29 mouse cellular contexts compared by ENCODE assay signal in the genomic region with DNA sequence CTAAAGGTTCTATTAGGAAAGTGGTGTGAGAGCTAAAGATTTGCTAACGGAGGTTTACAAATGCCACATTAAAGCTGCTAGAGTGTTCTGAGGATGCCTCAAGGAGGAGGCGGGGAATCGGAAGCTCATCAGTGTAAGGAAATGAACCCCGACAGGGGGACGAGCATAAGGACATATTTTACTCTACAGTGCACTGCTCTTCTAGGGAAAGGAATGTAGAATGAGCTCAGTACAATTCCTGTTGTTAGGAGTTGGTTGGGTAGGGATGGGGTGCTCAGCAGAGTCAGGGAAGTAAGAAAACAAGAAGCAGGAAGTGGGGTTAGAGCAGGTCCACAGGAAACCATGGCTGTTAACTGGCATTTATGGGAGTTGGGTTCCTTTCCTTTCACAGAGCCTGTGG. TPM values are rescaled to one million over a fixed set of nuclear protein-coding genes. Genes with fewer than 3 reads are reported as not detected.
A peak's percentile ranks its signal among the peaks of the same experiment; 100 is the strongest.
DNase-seq lines count a peak whose midpoint lies in the region; ATAC-seq and TF ChIP-seq lines count a peak whose summit lies in the region.
"Had no signal": no experiment of that assay in that cellular context is flagged by ENCODE, and none has a peak within 500 bp of the region (broad histone marks: within the 10 kb centered on the region; RNA-seq: fewer than 3 reads in every experiment).

No protein-coding gene starts in this region.

- H3K4me2 ChIP-seq in embryonic facial prominence, embryonic 12.5 days (replicated peaks), result no peak overlapping the region
- no peak overlapping the region for H3K4me2 ChIP-seq in kidney, postnatal 0 days (ENCODE audit: low read length)
- H3K4me2 ChIP-seq: embryonic facial prominence, embryonic 15.5 days; heart, embryonic 12.5 days; limb, embryonic 15.5 days; lung, embryonic 14.5 days; midbrain, embryonic 15.5 days had no signal

- no peaks in the 10 kb centered on the region for H3K36me3 ChIP-seq in embryonic facial prominence, embryonic 12.5 days
- no peaks in the 10 kb centered on the region for H3K36me3 ChIP-seq in embryonic facial prominence, embryonic 10.5 days (replicated peaks)
- H3K36me3 ChIP-seq in kidney, postnatal 0 days (ENCODE audit: insufficient read depth, low read length), result no peaks in the 10 kb centered on the region
- H3K36me3 ChIP-seq: embryonic facial prominence, embryonic 15.5 days; G1E; heart, embryonic 12.5 days; hindbrain, embryonic 10.5 days; limb, embryonic 15.5 days; midbrain, embryonic 15.5 days had no signal

- peak overlapping the region; percentile 31; the same call in 1 of the 2 replicates for H3K27ac ChIP-seq in embryonic facial prominence, embryonic 12.5 days
- no peak overlapping the region for H3K27ac ChIP-seq in embryonic facial prominence, embryonic 10.5 days (replicated peaks)
- no peak overlapping the region for H3K27ac ChIP-seq in kidney, postnatal 0 days
- H3K27ac ChIP-seq: embryonic facial prominence, embryonic 15.5 days; gastrocnemius, adult 2 months; hindbrain, embryonic 10.5 days; limb, embryonic 15.5 days; liver, embryonic 14.5 days; midbrain, embryonic 15.5 days had no signal

- H3K9me3 ChIP-seq in embryonic facial prominence, embryonic 12.5 days, result no peaks in the 10 kb centered on the region
- peaks cover 9% of the 10 kb centered on the region for H3K9me3 ChIP-seq in embryonic facial prominence, embryonic 10.5 days
- no peaks in the 10 kb centered on the region for H3K9me3 ChIP-seq in kidney, postnatal 0 days (replicated peaks; ENCODE audit: low read length)
- H3K9me3 ChIP-seq: embryonic facial prominence, embryonic 15.5 days; G1E; heart, embryonic 12.5 days; limb, embryonic 15.5 days; midbrain, embryonic 15.5 days had no signal

- no peaks in the 10 kb centered on the region for H3K27me3 ChIP-seq in embryonic facial prominence, embryonic 12.5 days
- H3K27me3 ChIP-seq in embryonic facial prominence, embryonic 10.5 days (replicated peaks; ENCODE audit: low read depth, poor library complexity, severe bottlenecking), result no peaks in the 10 kb centered on the region
- no peaks in the 10 kb centered on the region for H3K27me3 ChIP-seq in kidney, postnatal 0 days (ENCODE audit: insufficient read depth, low read length)
- H3K27me3 ChIP-seq: CH12.LX; embryonic facial prominence, embryonic 15.5 days; heart, embryonic 12.5 days; limb, embryonic 15.5 days; midbrain, embryonic 15.5 days; Patski had no signal

- WGBS in embryonic facial prominence, embryonic 12.5 days, result 60% methylated on average over 5 of the region's 5 CpGs
- WGBS in embryonic facial prominence, embryonic 10.5 days, result 78% methylated on average over 5 of the region's 5 CpGs
- WGBS in kidney, postnatal 0 days, result 45% methylated on average over 5 of the region's 5 CpGs

- TF ChIP-seq CTCF in kidney, postnatal 0 days (IDR thresholded peaks at IDR 0.05; ENCODE audit: low read depth), result no peak

- H3K9ac ChIP-seq in embryonic facial prominence, embryonic 12.5 days, result no peak overlapping the region
- H3K9ac ChIP-seq in kidney, postnatal 0 days (ENCODE audit: low read depth, low read length), result no peak overlapping the region
- H3K9ac ChIP-seq: embryonic facial prominence, embryonic 15.5 days; heart, embryonic 12.5 days; limb, embryonic 15.5 days; liver, embryonic 14.5 days; lung, embryonic 14.5 days; midbrain, embryonic 15.5 days had no signal

- H3K4me3 ChIP-seq in embryonic facial prominence, embryonic 12.5 days, result no peak overlapping the region
- H3K4me3 ChIP-seq in embryonic facial prominence, embryonic 10.5 days, result no peak overlapping the region
- no peak overlapping the region for H3K4me3 ChIP-seq in kidney, postnatal 0 days (replicated peaks; ENCODE audit: low read depth, low read length)
- H3K4me3 ChIP-seq: embryonic facial prominence, embryonic 15.5 days; gastrocnemius, adult 2 months; heart, embryonic 12.5 days; hindbrain, embryonic 10.5 days; limb, embryonic 15.5 days; midbrain, embryonic 15.5 days; myocyte had no signal

- ATAC-seq in embryonic facial prominence, embryonic 12.5 days (ENCODE audit: insufficient number of reproducible peaks, insufficient read depth, low FRiP score, low TSS enrichment), result no peak
- ATAC-seq in kidney, postnatal 0 days (replicated peaks; ENCODE audit: low FRiP score, low read depth), result no peak
- ATAC-seq: forebrain, embryonic 14.5 days; hindbrain, embryonic 16.5 days; intestine, embryonic 16.5 days; midbrain, embryonic 15.5 days; Patski had no signal

- DNase-seq in embryonic facial prominence, embryonic 10.5 days (ENCODE audit: low spot score), result no peak
- peak; percentile 86 for DNase-seq in kidney, postnatal 0 days (ENCODE audit: low spot score)
- DNase-seq in kidney, adult 11 months, result no peak
- DNase-seq in kidney, postnatal 10 days, result peak; percentile 37
- peak; percentile 39 for DNase-seq in naive thymus-derived CD4-positive, alpha-beta T cell, adult 2 months (ENCODE audit: low read depth)
- DNase-seq in heart, adult 8-10 months (ENCODE audit: low spot score), result no peak
- DNase-seq: adrenal gland, adult 2 months; cerebellum, adult 11 months; cerebellum, adult 9-11 months; gastrocnemius, adult 2 months; heart, postnatal 10 days; lung, embryonic 14.5 days; lung, postnatal 36 days; right cerebral cortex, postnatal 4 days; thymus, postnatal 36 days had no signal

- H3K4me1 ChIP-seq in embryonic facial prominence, embryonic 12.5 days, result peaks cover 10% of the 10 kb centered on the region
- peaks cover 18% of the 10 kb centered on the region for H3K4me1 ChIP-seq in embryonic facial prominence, embryonic 10.5 days
- H3K4me1 ChIP-seq in kidney, postnatal 0 days (replicated peaks; ENCODE audit: insufficient read depth, low read length), result no peaks in the 10 kb centered on the region
- H3K4me1 ChIP-seq: embryonic facial prominence, embryonic 15.5 days; hindbrain, embryonic 10.5 days; midbrain, embryonic 15.5 days had no signal

RNA-seq across cellular contexts. Expression of gene Mex3b, which starts 54.6 kb away (rescaled TPM):
- 49.2 and 50.6 TPM in 2 replicates for polyA plus RNA-seq in embryonic facial prominence, embryonic 12.5 days (2016; fragmentation: Nextera tagmentation; extraction: Ambion mirVana)
- 27.8 and 30.1 TPM in 2 replicates for polyA plus RNA-seq in embryonic facial prominence, embryonic 10.5 days (2016; fragmentation: Nextera tagmentation; extraction: Ambion mirVana)
- polyA plus RNA-seq in kidney, postnatal 0 days (2015; fragmentation: Nextera tagmentation; extraction: Ambion mirVana), result 11.2 and 11.3 TPM in 2 replicates
- 1 to 10 TPM; 1.1 to 1.3 (median 1.3) TPM for total RNA-seq in heart, adult 8-10 months (2022)

Comparison
In these comparisons a context has a peak if more than half of its experiments do, and no peak if none do; other contexts are left out.
1. DNase-seq: peak in kidney, postnatal 0 days (single experiment), kidney, postnatal 10 days (single experiment) and naive thymus-derived CD4-positive, alpha-beta T cell, adult 2 months (single experiment); none in embryonic facial prominence, embryonic 10.5 days (single experiment), kidney, adult 11 months (single experiment) and heart, adult 8-10 months (single experiment).